Mouse (Mus musculus) forebrain, embryonic 10.5 days (tissue): Measurements from ENCODE around the gene Tcte1. TPM values are rescaled to one million over a fixed set of nuclear protein-coding genes. Genes with fewer than 3 reads are reported as not detected.
A peak's percentile ranks its signal among the peaks of the same experiment; 100 is the strongest.

Source experiments
- DNase-seq: peaks from one replicate; pipeline ENCODE4 v3.0.0-alpha.2; 2017; ENCODE audit warnings: low spot score; ENCODE audit errors: extremely low spot score
- H3K27ac ChIP-seq: fragments of 300-500 bp; sonication (generic); 2 replicates; pipeline ENCODE4 v1.5.1; 2016; ENCODE audit warnings: mild to moderate bottlenecking
- H3K27me3 ChIP-seq: fragments of 300-500 bp; sonication (generic); 2 replicates; pipeline ENCODE4 v1.6.1; 2016; ENCODE audit warnings: mild to moderate bottlenecking; ENCODE audit not compliant: poor library complexity, severe bottlenecking
- H3K36me3 ChIP-seq: fragments of 300-500 bp; sonication (generic); replicated peaks from 2 replicates; pipeline ENCODE4 v1.6.1; 2016; ENCODE audit warnings: mild to moderate bottlenecking, moderate library complexity
- H3K4me1 ChIP-seq: fragments of 300-500 bp; sonication (generic); 2 replicates; pipeline ENCODE4 v1.6.1; 2016
- H3K4me3 ChIP-seq: fragments of 300-500 bp; sonication (generic); 2 replicates; pipeline ENCODE4 v1.5.1; 2016; ENCODE audit warnings: mild to moderate bottlenecking, moderate library complexity
- H3K9me3 ChIP-seq: fragments of 300-500 bp; sonication (generic); 2 replicates; pipeline ENCODE4 v1.6.1; 2016; ENCODE audit warnings: mild to moderate bottlenecking, moderate library complexity
- whole genome bisulfite sequencing: fragments of 180-500 bp; shearing (Covaris S2); methylation state at CpG from one replicate; pipeline ENCODE4 v1.1.7; 2016; 5-methylcytosine and 5-hydroxymethylcytosine counted together
- polyA plus RNA-seq: library from polyadenylated mRNA; unstranded; fragments of >200 nt; fragmentation: Nextera tagmentation; extraction: Ambion mirVana; gene quantifications from 2 replicates; pipeline ENCODE4 v1.2.1, GENCODE M21; 2016

The Tcte1 gene
- polyA plus RNA-seq = 1.1 and 1.3 TPM in 2 replicates

GRCm38 (mm10) chr17:45523263-45523662 lies at the start of gene Tcte1:
Gene Tcte1, plus strand, starts transcription at chr17:45523434.
- Histone ChIP-seq H3K27me3 (peaks cover 51% of the 10 kb centered on the region), H3K27ac (peak within 1 kb of the TSS; percentile 79), H3K4me3 (peak within 1 kb of the TSS; percentile 57), H3K9me3 (no peaks in the 10 kb centered on the region), H3K36me3 (peaks cover 27% of the 10 kb centered on the region), H3K4me1 (peaks cover 26% of the 10 kb centered on the region)
- peak; percentile 76 for DNase-seq
- WGBS = under 1% methylated on average over 21 of the region's 21 CpGs

GRCm38 (mm10) chr17:45473667-45474066 lies 49.6 kb upstream of the Tcte1 start:
- Histone ChIP-seq H3K27ac (no peak overlapping the region), H3K4me3 (no peak overlapping the region), H3K4me1 (peaks cover 17% of the 10 kb centered on the region), H3K9me3 (no peaks in the 10 kb centered on the region), H3K36me3 (no peaks in the 10 kb centered on the region), H3K27me3 (peaks cover 54% of the 10 kb centered on the region)
- DNase-seq = no peak
- WGBS = 78% methylated on average over 6 of the region's 6 CpGs

- 67% methylated on average over 8 of the region's 8 CpGs for WGBS
- H3K4me1 ChIP-seq = peaks cover 18% of the 10 kb centered on the region
- H3K36me3 ChIP-seq = no peaks in the 10 kb centered on the region
- 0 out of 2 replicates have a peak overlapping the region, but pooled peaks have one; percentile 60 for H3K27ac ChIP-seq
- no peak for DNase-seq
- H3K4me3 ChIP-seq = peak overlapping the region; percentile 56
- peaks cover 54% of the 10 kb centered on the region for H3K27me3 ChIP-seq
- H3K9me3 ChIP-seq = no peaks in the 10 kb centered on the region
Observed at GRCm38 (mm10) chr17:45474146-45474545, 49.1 kb upstream of the Tcte1 start.

- 8% methylated on average over 30 of the region's 30 CpGs for WGBS
- Histone ChIP-seq H3K27me3 (peaks cover 54% of the 10 kb centered on the region), H3K36me3 (no peaks in the 10 kb centered on the region), H3K4me1 (peaks cover 18% of the 10 kb centered on the region), H3K4me3 (peak within 1 kb of the TSS; percentile 56), H3K9me3 (no peaks in the 10 kb centered on the region), H3K27ac (peak within 1 kb of the TSS; percentile 60)
- peak; percentile 65 for DNase-seq
Observed at GRCm38 (mm10) chr17:45474669-45475465, 48.4 kb upstream of the Tcte1 start, which contains the start of gene Spats1. Gene Spats1, minus strand, starts transcription at chr17:45475415.

- Histone ChIP-seq H3K27me3 (peaks cover 50% of the 10 kb centered on the region), H3K27ac (no peak overlapping the region)
Observed at GRCm38 (mm10) chr17:45478234-45478825, 44.9 kb upstream of the Tcte1 start.

GRCm38 (mm10) chr17:45480429-45480828 lies 42.8 kb upstream of the Tcte1 start:
- WGBS = 42% methylated on average over 2 of the region's 2 CpGs
- Histone ChIP-seq H3K9me3 (peaks cover 10% of the 10 kb centered on the region; the same call in 1 of the 2 replicates), H3K4me1 (peaks cover 8% of the 10 kb centered on the region; the same call in 1 of the 2 replicates), H3K27ac (no peak overlapping the region), H3K4me3 (no peak overlapping the region), H3K36me3 (no peaks in the 10 kb centered on the region), H3K27me3 (peaks cover 29% of the 10 kb centered on the region)
- DNase-seq = no peak

More at GRCm38 (mm10) chr17:45478234-45478825, 44.9 kb upstream of the Tcte1 start:
- peak; percentile 88 for DNase-seq
- no peaks in the 10 kb centered on the region for H3K36me3 ChIP-seq
- WGBS = 20% methylated on average over 12 of the region's 12 CpGs
- peaks cover 10% of the 10 kb centered on the region; the same call in 1 of the 2 replicates for H3K9me3 ChIP-seq
- H3K4me1 ChIP-seq = peaks cover 18% of the 10 kb centered on the region
- H3K4me3 ChIP-seq = no peak overlapping the region

GRCm38 (mm10) chr17:45485581-45485980 lies 37.7 kb upstream of the Tcte1 start:
- Histone ChIP-seq H3K4me1 (no peaks in the 10 kb centered on the region), H3K36me3 (no peaks in the 10 kb centered on the region), H3K4me3 (no peak overlapping the region), H3K27me3 (no peaks in the 10 kb centered on the region), H3K27ac (no peak overlapping the region), H3K9me3 (peaks cover 10% of the 10 kb centered on the region; the same call in 1 of the 2 replicates)
- no peak for DNase-seq
- 90% methylated on average over 7 of the region's 7 CpGs for WGBS

- no peaks in the 10 kb centered on the region for H3K4me1 ChIP-seq
- no peaks in the 10 kb centered on the region for H3K9me3 ChIP-seq
- no peaks in the 10 kb centered on the region for H3K36me3 ChIP-seq
- DNase-seq = no peak
- no peak overlapping the region for H3K4me3 ChIP-seq
- 23% methylated on average over 5 of the region's 5 CpGs for WGBS
- no peak overlapping the region for H3K27ac ChIP-seq
- no peaks in the 10 kb centered on the region for H3K27me3 ChIP-seq
Observed at GRCm38 (mm10) chr17:45487216-45487615, 36.0 kb upstream of the Tcte1 start.

GRCm38 (mm10) chr17:45488321-45489254 lies 34.6 kb upstream of the Tcte1 start:
- Histone ChIP-seq H3K9me3 (no peaks in the 10 kb centered on the region), H3K27ac (no peak overlapping the region), H3K4me1 (no peaks in the 10 kb centered on the region), H3K4me3 (no peak overlapping the region), H3K27me3 (no peaks in the 10 kb centered on the region), H3K36me3 (no peaks in the 10 kb centered on the region)
- DNase-seq = no peak
- 88% methylated on average over 23 of the region's 23 CpGs for WGBS

GRCm38 (mm10) chr17:45489736-45490135 lies 33.5 kb upstream of the Tcte1 start:
- no peak overlapping the region for H3K4me3 ChIP-seq
- no peak for DNase-seq
- H3K27me3 ChIP-seq = no peaks in the 10 kb centered on the region
- H3K27ac ChIP-seq = no peak overlapping the region
- no peaks in the 10 kb centered on the region for H3K4me1 ChIP-seq
- 89% methylated on average over 6 of the region's 6 CpGs for WGBS
- H3K36me3 ChIP-seq = no peaks in the 10 kb centered on the region
- no peaks in the 10 kb centered on the region for H3K9me3 ChIP-seq

GRCm38 (mm10) chr17:45490532-45491154 lies 32.6 kb upstream of the Tcte1 start:
- no peaks in the 10 kb centered on the region for H3K9me3 ChIP-seq
- DNase-seq = no peak
- 82% methylated on average over 13 of the region's 13 CpGs for WGBS
- no peaks in the 10 kb centered on the region for H3K27me3 ChIP-seq
- no peak overlapping the region for H3K27ac ChIP-seq
- H3K4me3 ChIP-seq = no peak overlapping the region
- no peaks in the 10 kb centered on the region for H3K36me3 ChIP-seq
- H3K4me1 ChIP-seq = 0 out of 2 replicates have a peak, but pooled peaks cover 2% of the 10 kb centered on the region

GRCm38 (mm10) chr17:45495398-45495797 lies 27.8 kb upstream of the Tcte1 start:
- Histone ChIP-seq H3K9me3 (no peaks in the 10 kb centered on the region), H3K27me3 (no peaks in the 10 kb centered on the region), H3K4me1 (0 out of 2 replicates have a peak, but pooled peaks cover 3% of the 10 kb centered on the region), H3K27ac (no peak overlapping the region), H3K36me3 (no peaks in the 10 kb centered on the region), H3K4me3 (no peak overlapping the region)
- WGBS = 86% methylated on average over 11 of the region's 11 CpGs
- no peak for DNase-seq
